Mouse (Mus musculus): Measurements from ENCODE around the gene Zfp119b. TPM values are rescaled to one million over a fixed set of nuclear protein-coding genes. Genes with fewer than 3 reads are reported as not detected.
A peak's percentile ranks its signal among the peaks of the same experiment; 100 is the strongest.

The Zfp119b gene
- polyA plus RNA-seq, 1 experiment, result 0.82 TPM

- Histone ChIP-seq H3K4me2 (ENCODE audit: low read depth) (no peak overlapping the region), H3K36me3 (ENCODE audit: control insufficient read depth, insufficient read depth) (no peaks in the 10 kb centered on the region), H3K27me3 (ENCODE audit: control insufficient read depth, insufficient read depth, insufficient read length) (no peaks in the 10 kb centered on the region), H3ac (ENCODE audit: control insufficient read depth, insufficient read length) (no peak overlapping the region), H3K4me3 (no peak overlapping the region), H3K79me2 (ENCODE audit: control insufficient read depth, insufficient read depth) (no peaks in the 10 kb centered on the region)
- TF ChIP-seq SRF (IDR thresholded peaks at IDR 0.05; ENCODE audit: control insufficient read depth, insufficient read length, low read depth) (no peak), POLR2A (IDR thresholded peaks at IDR 0.05; ENCODE audit: insufficient read length, low read depth) (no peak), TCF12 (IDR thresholded peaks at IDR 0.05; ENCODE audit: insufficient read depth, poor library complexity, severe bottlenecking) (no peak), TCF3 (IDR thresholded peaks at IDR 0.05; ENCODE audit: insufficient read length, low read depth) (no peak), E2F4 (IDR thresholded peaks at IDR 0.05; ENCODE audit: insufficient read depth) (no peak), POLR2AphosphoS2 (IDR thresholded peaks at IDR 0.05; ENCODE audit: insufficient read length, low read depth) (no peak), REST (IDR thresholded peaks at IDR 0.05; ENCODE audit: insufficient read depth, insufficient read length) (no peak), CEBPB (IDR thresholded peaks at IDR 0.05; ENCODE audit: insufficient read depth, poor library complexity, severe bottlenecking) (no peak), MAX (IDR thresholded peaks at IDR 0.05; ENCODE audit: low read depth) (no peak), MYOG (IDR thresholded peaks at IDR 0.05; ENCODE audit: control insufficient read depth in 1 of 3, insufficient read depth in 1 of 3, insufficient read length in 2 of 3, low read depth in 2 of 3) (no peak), MYOD1 (IDR thresholded peaks at IDR 0.05; ENCODE audit: control insufficient read depth in 1 of 3, insufficient read length in 2 of 3, low read depth in 2 of 3) (no peak), USF1 (IDR thresholded peaks at IDR 0.05; ENCODE audit: low read depth) (no peak)
Observed at GRCm38 (mm10) chr17:55977301-55977700, 28.0 kb upstream of the Zfp119b start.

- Histone ChIP-seq H3K4me3 (no peak overlapping the region), H3K36me3 (ENCODE audit: control insufficient read depth, insufficient read depth) (no peaks in the 10 kb centered on the region), H3K4me2 (ENCODE audit: low read depth) (peak overlapping the region; percentile 49), H3ac (ENCODE audit: control insufficient read depth, insufficient read length) (no peak overlapping the region), H3K79me2 (ENCODE audit: control insufficient read depth, insufficient read depth) (no peaks in the 10 kb centered on the region), H3K27me3 (ENCODE audit: control insufficient read depth, insufficient read depth, insufficient read length) (peaks cover under 1% of the 10 kb centered on the region)
- TF ChIP-seq MAX (IDR thresholded peaks at IDR 0.05; ENCODE audit: low read depth) (no peak), MYOG (IDR thresholded peaks at IDR 0.05; ENCODE audit: control insufficient read depth in 1 of 3, insufficient read depth in 1 of 3, insufficient read length in 2 of 3, low read depth in 2 of 3) (peak in 1 of 3 experiments; percentile 15), MYOD1 (IDR thresholded peaks at IDR 0.05; ENCODE audit: control insufficient read depth in 1 of 3, insufficient read length in 2 of 3, low read depth in 2 of 3) (peak in 1 of 3 experiments; percentile 23), USF1 (IDR thresholded peaks at IDR 0.05; ENCODE audit: low read depth) (no peak), SRF (IDR thresholded peaks at IDR 0.05; ENCODE audit: control insufficient read depth, insufficient read length, low read depth) (no peak), TCF3 (IDR thresholded peaks at IDR 0.05; ENCODE audit: insufficient read length, low read depth) (no peak)
Observed at GRCm38 (mm10) chr17:55976255-55976862, 27.1 kb upstream of the Zfp119b start.

GRCm38 (mm10) chr17:55971453-55971852 lies 22.2 kb upstream of the Zfp119b start:
- H3K27me3 ChIP-seq (ENCODE audit: control insufficient read depth, insufficient read depth, insufficient read length), result peaks cover 17% of the 10 kb centered on the region
- no peak overlapping the region for H3K4me2 ChIP-seq (ENCODE audit: low read depth)
- H3K4me3 ChIP-seq, result no peak overlapping the region
- H3ac ChIP-seq (ENCODE audit: control insufficient read depth, insufficient read length), result no peak overlapping the region
- H3K36me3 ChIP-seq (ENCODE audit: control insufficient read depth, insufficient read depth), result peaks cover 5% of the 10 kb centered on the region
- no peaks in the 10 kb centered on the region for H3K79me2 ChIP-seq (ENCODE audit: control insufficient read depth, insufficient read depth)
- TF ChIP-seq POLR2A (IDR thresholded peaks at IDR 0.05; ENCODE audit: insufficient read length, low read depth) (no peak), CEBPB (IDR thresholded peaks at IDR 0.05; ENCODE audit: insufficient read depth, poor library complexity, severe bottlenecking) (no peak), SRF (IDR thresholded peaks at IDR 0.05; ENCODE audit: control insufficient read depth, insufficient read length, low read depth) (no peak), USF1 (IDR thresholded peaks at IDR 0.05; ENCODE audit: low read depth) (no peak), MYOD1 (IDR thresholded peaks at IDR 0.05; ENCODE audit: control insufficient read depth in 1 of 3, insufficient read length in 2 of 3, low read depth in 2 of 3) (no peak), MYOG (IDR thresholded peaks at IDR 0.05; ENCODE audit: control insufficient read depth in 1 of 3, insufficient read depth in 1 of 3, insufficient read length in 2 of 3, low read depth in 2 of 3) (no peak), MAX (IDR thresholded peaks at IDR 0.05; ENCODE audit: low read depth) (no peak), POLR2AphosphoS2 (IDR thresholded peaks at IDR 0.05; ENCODE audit: insufficient read length, low read depth) (no peak), TCF3 (IDR thresholded peaks at IDR 0.05; ENCODE audit: insufficient read length, low read depth) (no peak), E2F4 (IDR thresholded peaks at IDR 0.05; ENCODE audit: insufficient read depth) (no peak), TCF12 (IDR thresholded peaks at IDR 0.05; ENCODE audit: insufficient read depth, poor library complexity, severe bottlenecking) (no peak), REST (IDR thresholded peaks at IDR 0.05; ENCODE audit: insufficient read depth, insufficient read length) (no peak)

GRCm38 (mm10) chr17:55969966-55970891 lies 20.9 kb upstream of the Zfp119b start, which contains the start of gene Shd:
TSS of gene Shd (plus strand) at chr17:55970467.
- no peak within 1 kb of the TSS for H3K4me3 ChIP-seq
- no peak within 1 kb of the TSS for H3ac ChIP-seq (ENCODE audit: control insufficient read depth, insufficient read length)
- no peaks in the 10 kb centered on the region for H3K79me2 ChIP-seq (ENCODE audit: control insufficient read depth, insufficient read depth)
- H3K36me3 ChIP-seq (ENCODE audit: control insufficient read depth, insufficient read depth), result peaks cover 5% of the 10 kb centered on the region
- H3K4me2 ChIP-seq (ENCODE audit: low read depth), result no peak within 1 kb of the TSS
- TF ChIP-seq POLR2A (IDR thresholded peaks at IDR 0.05; ENCODE audit: insufficient read length, low read depth) (peak; percentile 22), REST (IDR thresholded peaks at IDR 0.05; ENCODE audit: insufficient read depth, insufficient read length) (no peak), POLR2AphosphoS2 (IDR thresholded peaks at IDR 0.05; ENCODE audit: insufficient read length, low read depth) (peak; percentile 27)
- H3K27me3 ChIP-seq (ENCODE audit: control insufficient read depth, insufficient read depth, insufficient read length), result peaks cover 17% of the 10 kb centered on the region
